Mouse (Mus musculus): ENCODE data around the gene Slc7a11.
A peak's percentile ranks its signal among the peaks of the same experiment; 100 is the strongest.

The Slc7a11 gene

DNA sequence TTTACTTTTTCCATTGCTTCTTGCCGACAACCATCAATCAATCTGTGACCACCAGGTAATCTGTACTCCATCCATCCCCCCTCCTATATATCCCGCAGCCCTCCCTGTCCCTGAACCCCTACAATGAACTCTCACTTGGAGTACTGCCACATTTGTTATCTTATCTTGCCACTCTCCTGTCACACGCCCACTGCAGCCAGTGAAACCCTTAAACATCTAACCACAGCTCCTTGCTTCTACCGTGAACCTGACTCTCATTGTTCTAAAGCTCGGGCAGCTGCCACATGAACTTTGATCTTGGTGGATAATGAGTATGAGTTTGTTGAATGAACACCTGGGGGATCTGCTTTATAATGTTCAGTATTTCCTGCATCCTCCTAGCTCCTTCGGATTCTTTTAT lies 140.8 kb downstream of the Slc7a11 start:
- DNase-seq: no peak

GRCm38 (mm10) chr3:50300952-50301303 lies 142.5 kb downstream of the Slc7a11 start:
- peak; percentile 72 for DNase-seq

DNA sequence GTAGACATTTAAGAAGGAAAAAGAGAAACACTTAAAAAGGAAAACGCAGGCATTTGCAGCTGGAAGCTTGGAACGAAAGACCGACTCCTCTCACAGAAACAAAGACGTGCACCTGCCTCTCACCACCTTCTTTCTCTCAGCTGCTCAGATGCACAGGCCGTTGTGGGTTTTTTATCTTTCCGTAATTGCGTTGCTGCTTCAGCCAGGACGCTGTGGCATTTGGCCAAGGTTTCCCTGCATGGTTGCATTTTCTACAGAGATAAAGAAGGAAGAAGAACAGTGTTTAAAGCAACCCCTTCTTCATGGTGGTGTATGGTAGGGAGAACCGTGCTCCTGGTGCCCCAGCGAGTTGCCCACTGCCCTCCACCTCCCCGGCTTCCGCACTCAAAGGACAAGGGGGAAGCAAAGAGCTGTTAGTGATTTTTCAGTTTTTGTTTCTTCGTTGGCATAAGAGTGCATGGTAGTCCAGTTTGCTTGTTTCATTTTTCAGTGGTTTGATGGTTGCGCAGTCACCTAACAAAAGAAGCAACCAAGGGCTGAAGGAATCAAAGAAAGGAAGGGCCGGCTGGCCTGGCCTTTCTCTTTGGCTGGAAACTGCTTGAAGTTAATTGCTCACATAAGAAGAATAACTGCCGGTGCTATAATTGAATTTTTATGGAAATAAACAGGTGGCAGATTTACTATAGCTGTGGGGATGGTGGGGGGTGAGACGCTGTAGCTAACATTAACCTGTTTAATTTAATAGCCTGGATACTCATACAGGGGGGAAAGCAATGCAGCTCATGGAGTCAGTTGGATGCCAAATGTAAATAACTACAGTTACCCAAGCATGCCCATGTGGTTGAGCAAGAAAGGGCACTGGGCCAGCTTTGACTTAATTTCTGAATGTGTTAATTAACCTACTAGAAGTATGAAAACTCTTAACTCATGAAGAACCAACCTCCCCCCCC lies 143.1 kb downstream of the Slc7a11 start:
- peak; percentile 75 for DNase-seq

- no peak for DNase-seq
Measured at GRCm38 (mm10) chr3:50298366-50298991, 144.9 kb downstream of the Slc7a11 start.

- DNase-seq: no peak
Measured at GRCm38 (mm10) chr3:50296956-50297355, 146.5 kb downstream of the Slc7a11 start.

DNA sequence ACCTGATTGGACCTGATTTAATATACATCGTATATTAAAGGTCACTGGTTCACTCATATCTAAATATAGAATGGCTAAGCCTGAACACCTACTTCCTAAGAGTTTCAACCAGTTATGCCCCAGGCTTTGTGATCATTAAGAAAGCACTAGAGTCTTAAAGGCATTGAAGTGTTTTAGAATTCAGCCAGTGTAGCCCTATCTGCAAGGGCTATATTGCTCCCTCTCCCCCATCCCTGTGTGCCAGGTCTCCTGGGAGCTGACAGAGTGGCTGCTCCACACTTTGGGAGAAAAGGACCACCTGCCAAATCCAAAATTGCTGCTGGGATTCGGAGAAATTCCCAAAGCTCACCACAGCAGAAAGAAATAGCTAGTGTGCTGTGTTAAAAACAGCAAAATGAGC lies 168.4 kb downstream of the Slc7a11 start:
- DNase-seq: no peak

DNA sequence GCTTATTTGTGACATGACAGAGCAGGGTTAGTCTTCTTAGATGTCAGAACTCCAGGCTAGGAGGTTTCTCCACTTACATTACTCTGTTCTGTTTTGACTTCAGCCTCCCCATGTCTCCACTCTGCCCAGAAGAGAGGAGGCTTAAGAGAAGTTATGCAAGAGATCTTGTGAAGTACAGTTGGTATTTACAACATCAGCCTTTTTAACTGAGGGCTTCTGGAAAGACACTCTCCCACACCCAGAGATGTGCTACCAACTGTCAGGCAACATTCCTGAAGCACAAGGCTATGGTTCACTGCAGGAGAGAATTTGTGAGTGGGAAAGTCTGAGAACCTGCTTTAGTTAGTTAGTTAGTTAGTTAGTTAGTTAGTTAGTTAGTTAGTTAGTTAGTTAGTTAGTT lies 171.2 kb downstream of the Slc7a11 start:
- no peak for DNase-seq

GRCm38 (mm10) chr3:50269680-50270079 lies 173.7 kb downstream of the Slc7a11 start:
- no peak for DNase-seq

- no peak for DNase-seq
Measured at GRCm38 (mm10) chr3:50262547-50263087, 180.8 kb downstream of the Slc7a11 start.

DNA sequence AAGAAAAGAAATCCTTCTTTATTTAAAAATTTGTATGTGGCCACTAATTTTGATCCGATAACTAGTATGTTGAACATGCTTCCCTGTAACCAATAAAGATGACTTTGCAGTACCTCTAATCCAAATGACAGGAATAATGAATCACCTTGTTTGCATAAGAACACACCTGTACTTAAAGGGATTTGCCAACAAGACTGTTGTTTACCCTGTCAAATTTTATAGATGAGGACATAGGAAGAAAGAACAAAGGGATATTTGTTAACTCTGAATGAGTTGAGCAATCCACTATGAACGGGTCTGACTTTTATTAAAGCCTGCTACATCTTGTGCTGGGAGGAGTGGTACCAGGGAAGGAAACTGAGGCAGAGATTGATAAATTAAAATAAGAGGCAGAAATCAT lies 181.3 kb downstream of the Slc7a11 start:
- no peak for DNase-seq

DNA sequence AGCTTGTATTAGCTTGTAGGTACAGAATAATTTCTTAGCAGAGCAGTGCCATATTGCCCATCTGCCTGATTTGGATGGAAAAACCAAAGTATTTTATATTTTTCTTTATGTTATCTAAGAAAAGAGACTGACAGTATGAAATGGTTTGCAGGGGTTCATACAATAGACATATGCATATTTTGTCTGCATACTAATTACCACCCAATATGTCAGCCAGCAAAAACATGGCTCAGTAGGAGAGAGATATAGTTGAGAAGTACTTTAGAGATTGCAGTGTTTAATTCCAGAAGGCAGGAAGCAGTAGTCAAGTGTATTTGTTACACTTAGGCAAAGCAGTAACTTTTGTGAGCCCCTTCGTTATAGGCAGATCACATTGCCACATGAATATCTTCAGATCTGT lies 182.7 kb downstream of the Slc7a11 start:
- no peak for DNase-seq

DNA sequence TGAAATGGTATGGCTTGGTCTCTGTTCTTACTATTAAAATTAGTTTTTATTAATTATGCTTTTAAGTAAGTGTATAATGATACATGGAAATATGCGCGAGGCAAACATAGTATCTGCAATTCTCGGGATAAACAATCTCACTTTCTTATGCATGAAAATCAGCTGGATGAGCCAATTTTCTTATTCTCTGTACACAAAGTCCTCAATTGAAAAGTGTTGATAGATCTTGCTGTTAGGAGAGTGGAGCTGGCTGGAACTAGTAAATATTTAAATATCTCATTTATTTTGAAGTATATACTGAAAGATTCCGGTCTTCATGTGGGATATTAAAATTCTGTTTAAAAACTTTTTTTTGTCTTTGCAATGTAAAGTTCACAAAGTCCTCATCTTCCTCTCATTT lies 184.6 kb downstream of the Slc7a11 start:
- no peak for DNase-seq

GRCm38 (mm10) chr3:50249598-50250300 lies 193.7 kb downstream of the Slc7a11 start:
- no peak for DNase-seq

DNA sequence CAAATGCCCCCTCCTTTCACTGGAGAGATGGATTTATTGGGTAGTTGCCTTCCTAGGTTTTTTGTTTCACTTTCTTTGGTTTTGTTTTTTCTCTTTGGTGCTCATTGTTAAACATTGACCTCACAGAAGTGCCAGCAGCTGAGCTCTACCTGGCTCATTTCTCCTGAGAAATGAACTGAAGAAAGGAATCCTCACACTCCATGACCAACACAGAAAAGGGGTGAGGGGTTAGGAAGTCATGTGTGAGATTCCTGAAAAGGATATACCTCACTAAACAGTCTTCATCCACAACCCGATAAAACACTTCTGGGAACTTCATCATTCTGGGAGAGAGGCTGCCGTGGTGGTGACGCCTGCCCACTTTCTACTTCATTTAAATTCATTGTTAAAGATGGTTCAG lies 207.4 kb downstream of the Slc7a11 start:
- DNase-seq: peak; percentile 3

DNA sequence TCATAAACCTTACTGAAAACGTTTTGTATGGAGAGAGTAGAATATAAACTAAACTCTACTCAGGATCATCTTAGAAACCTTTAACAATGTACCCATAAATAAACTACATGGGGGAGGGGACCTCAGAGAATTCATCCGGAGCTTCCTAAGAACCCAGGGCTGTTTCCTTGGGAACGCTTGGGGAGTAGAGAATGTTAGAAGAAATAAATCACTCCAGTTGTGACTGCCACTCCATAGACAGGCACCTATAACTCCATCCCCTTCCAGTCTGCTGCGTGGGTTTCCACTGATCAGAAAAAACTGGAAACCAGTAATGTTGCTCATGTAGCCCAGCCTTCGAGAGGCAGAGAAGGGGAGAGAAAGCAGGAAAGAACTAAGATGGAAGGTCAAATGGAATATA lies 210.3 kb downstream of the Slc7a11 start:
- no peak for DNase-seq

- DNase-seq: no peak
Measured at GRCm38 (mm10) chr3:50224390-50225114, 218.9 kb downstream of the Slc7a11 start.

DNA sequence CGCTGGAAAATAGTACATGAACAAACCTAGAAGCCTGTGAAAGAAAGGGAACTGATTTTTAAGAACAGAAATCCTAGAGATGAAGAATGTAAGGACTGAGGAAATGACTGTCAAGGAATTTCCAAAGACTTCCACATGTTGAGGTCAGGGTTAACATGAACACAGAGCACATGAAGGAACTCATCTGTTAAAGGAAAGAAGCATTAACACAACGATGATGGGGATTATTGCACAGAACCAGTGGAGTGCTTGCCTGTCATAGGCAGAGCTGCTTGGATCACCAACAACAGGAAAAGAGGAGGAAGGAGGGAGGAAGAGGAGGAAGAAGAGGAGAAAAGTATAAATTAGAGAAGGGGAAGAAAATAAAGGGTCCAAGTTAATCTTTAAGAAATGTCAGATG lies 223.0 kb downstream of the Slc7a11 start:
- no peak for DNase-seq

DNA sequence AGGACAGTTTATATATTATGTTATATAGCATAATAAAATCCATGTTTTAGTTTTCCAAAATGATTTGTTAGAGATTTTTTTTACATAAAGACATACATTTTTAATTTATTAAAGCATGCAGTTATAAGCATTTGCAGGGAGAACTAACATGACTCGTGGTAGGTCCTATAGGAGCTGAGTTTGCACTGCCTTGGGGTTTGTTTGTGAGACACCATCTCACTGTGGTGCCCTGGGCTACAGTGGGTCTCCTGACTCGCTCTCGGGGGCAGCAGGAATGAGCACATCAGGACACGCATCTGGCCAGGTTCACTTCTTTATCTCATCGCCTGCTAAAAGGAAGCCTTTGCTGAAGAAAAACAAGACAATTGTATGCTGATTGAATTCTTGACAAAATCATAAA lies 257.0 kb downstream of the Slc7a11 start:
- DNase-seq: no peak

DNA sequence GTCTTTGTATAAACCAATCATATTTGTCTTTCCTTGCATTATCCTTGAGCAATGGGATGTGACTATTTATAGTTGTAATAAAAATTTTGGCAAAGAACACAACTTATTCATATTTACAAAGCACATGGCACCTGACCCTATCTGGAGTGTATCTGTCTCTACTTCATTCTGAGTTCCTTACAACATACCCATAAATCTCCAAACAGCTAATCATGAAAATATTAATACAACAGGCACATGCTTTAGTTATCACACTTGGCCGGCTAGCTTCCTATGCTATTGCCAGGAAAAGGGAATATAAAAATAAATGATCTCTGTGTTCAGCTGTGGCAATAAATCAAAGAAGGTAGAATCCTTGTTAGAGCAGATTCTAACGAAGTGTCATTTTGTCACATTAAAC lies 257.5 kb downstream of the Slc7a11 start:
- no peak for DNase-seq

DNA sequence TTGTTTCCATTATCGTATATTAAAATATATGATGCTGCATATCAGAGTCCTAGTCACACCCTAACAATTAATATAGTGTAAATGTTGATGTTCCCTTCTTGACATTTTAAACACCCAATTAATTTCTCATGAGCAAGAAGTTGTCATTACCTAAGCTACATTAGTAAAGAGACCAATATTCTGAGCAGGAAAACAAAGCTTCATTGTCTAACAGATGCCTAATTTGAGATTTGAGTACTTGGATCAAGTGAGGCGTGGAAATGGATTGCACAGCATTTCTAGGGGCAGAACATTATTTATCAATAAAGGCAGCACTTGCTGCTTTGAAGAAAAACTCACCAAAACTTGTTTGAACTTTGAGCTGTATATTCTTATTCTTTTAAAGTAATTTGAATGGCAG lies 282.7 kb downstream of the Slc7a11 start:
- no peak for DNase-seq

- no peak for DNase-seq
Measured at GRCm38 (mm10) chr3:50144144-50144543, 299.3 kb downstream of the Slc7a11 start.

DNA sequence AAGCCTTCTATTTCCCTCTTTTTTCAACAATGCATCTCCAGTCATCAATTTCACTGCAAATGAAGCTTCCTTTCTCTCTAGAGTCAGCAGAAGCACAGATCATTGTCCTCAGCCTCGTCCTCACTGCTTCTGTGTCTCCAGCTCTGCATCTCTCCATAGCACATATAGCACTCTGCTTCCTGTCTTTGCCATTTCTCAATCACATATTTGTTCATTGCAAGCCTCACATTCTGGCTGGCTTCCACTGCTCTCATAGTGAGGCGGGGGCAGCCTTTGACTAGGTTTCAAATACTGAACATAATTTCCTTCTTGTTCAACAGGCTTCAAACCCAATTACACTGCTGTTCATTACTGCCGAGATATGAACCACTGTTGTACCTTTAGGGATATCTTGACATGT lies 305.1 kb downstream of the Slc7a11 start:
- DNase-seq: no peak

- no peak for DNase-seq
Measured at GRCm38 (mm10) chr3:50132204-50132603, 311.2 kb downstream of the Slc7a11 start.

All from kidney, postnatal 14 days (tissue).